In genomic region chr2:30487597-30487996, GRCm38 (mm10) we compare ENCODE assay signal across 9 mouse cellular contexts. TPM values are rescaled to one million over a fixed set of nuclear protein-coding genes. Genes with fewer than 3 reads are reported as not detected.
DNase-seq lines count a peak whose midpoint lies in the region; ATAC-seq lines count a peak whose summit lies in the region.
"Had no signal": no experiment of that assay in that cellular context is flagged by ENCODE, and none has a peak within 500 bp of the region (broad histone marks: within the 10 kb centered on the region; RNA-seq: fewer than 3 reads in every experiment).

No protein-coding gene starts in this region.

- ATAC-seq in common myeloid progenitor, adult 5-6 weeks (replicated peaks; ENCODE audit: low read depth, poor library complexity, severe bottlenecking) = peak; percentile 52
- ATAC-seq in erythroid progenitor cell, adult 5-6 weeks (replicated peaks; ENCODE audit: low FRiP score, poor library complexity, severe bottlenecking) = no peak

- intact Hi-C loops in heart, postnatal 14 days (cut with DNase I) = no loop called here

- DNase-seq in adrenal gland, adult (ENCODE audit: inconsistent age in 2 of 2, low spot score in 1 of 2) = peak; percentile 86 to 88
- DNase-seq in adrenal gland, postnatal 4 days (ENCODE audit: low spot score in 2 of 2) = no peak
- DNase-seq in 3134 (ENCODE audit: extremely low read depth, insufficient read length, low spot score) = peak; percentile 80
- peak; percentile 44 to 50 for DNase-seq in heart, postnatal 14 days
- no peak for DNase-seq in thymus, postnatal 36 days
- DNase-seq in layer of hippocampus, postnatal 10 days (ENCODE audit: low spot score in 2 of 2) = no peak
- DNase-seq: kidney, postnatal 10 days had no signal

RNA-seq across cellular contexts. Expression of gene Ier5l, which starts 13.6 kb away (rescaled TPM):
- 10 to 100 TPM; 10.6 to 11.6 TPM for total RNA-seq in adrenal gland, postnatal 4 days (2021)
- total RNA-seq in common myeloid progenitor, adult 5-6 weeks (2017) = 0.58 and 1.8 TPM in 2 replicates
- 1 to 10 TPM; 5.8 to 6.3 TPM for total RNA-seq in heart, postnatal 14 days (2021)
- total RNA-seq in layer of hippocampus, postnatal 10 days (2021) = 1 to 10 TPM; 8.0 to 9.6 TPM
- not detected in 2 replicates for total RNA-seq in erythroid progenitor cell, adult 5-6 weeks (2015; ENCODE audit: low replicate concordance)
- 0.51 TPM in 1 of 2 replicates, not detected in the other for total RNA-seq in erythroid progenitor cell, adult 5-6 weeks (2017; ENCODE audit: low replicate concordance)

Comparison
In these comparisons a context has a peak if more than half of its experiments do, and no peak if none do; other contexts are left out.
1. DNase-seq: peak in adrenal gland, adult (2 of 2), 3134 (single experiment) and heart, postnatal 14 days (2 of 2); none in adrenal gland, postnatal 4 days (0 of 2), thymus, postnatal 36 days (0 of 2) and layer of hippocampus, postnatal 10 days (0 of 2).